Mouse (Mus musculus): ENCODE measurements around the gene Zfp12. TPM values are rescaled to one million over a fixed set of nuclear protein-coding genes. Genes with fewer than 3 reads are reported as not detected.

Zfp12 gene
- total RNA-seq, 2 experiments from 2014 or later = 22.8 to 25.1 TPM

Other genes with a start within 250 kb of the Zfp12 start
- gene Rnf216, start 122.2 kb upstream of the Zfp12 start, total RNA-seq (2021) = 10 to 100 TPM; 42.4 to 44.5 TPM
- under 1 TPM; 0.25 to 0.32 TPM for gene Olfr718-ps1, start 87.6 kb upstream of the Zfp12 start, total RNA-seq (2021)
- 10 to 100 TPM; 16.8 to 17.5 TPM for gene Rbak, start 54.4 kb upstream of the Zfp12 start, total RNA-seq (2021)
- gene Spdye4b, start 54.1 kb upstream of the Zfp12 start, total RNA-seq (2021) = not detected
- not detected for gene Spdye4a, start 8.3 kb upstream of the Zfp12 start, total RNA-seq (2021)
- gene Zfp316, start 34.9 kb downstream of the Zfp12 start, total RNA-seq (2021) = 10 to 100 TPM; 21.8 to 24.4 TPM
- 1 to 10 TPM; 9.4 to 9.9 TPM for gene Zfp853, start 58.5 kb downstream of the Zfp12 start, total RNA-seq (2021)
- 10 to 100 TPM; 22.5 to 22.8 TPM for gene E130309D02Rik, start 80.2 kb downstream of the Zfp12 start, total RNA-seq (2021)
- 10 to 100 TPM; 48.0 to 51.5 TPM for gene Zdhhc4, start 94.1 kb downstream of the Zfp12 start, total RNA-seq (2021)
- 1 to 10 TPM; 3.4 to 4.9 TPM for gene Grid2ip, start 122.2 kb downstream of the Zfp12 start, total RNA-seq (2021)
- 10 to 100 TPM; 48.8 to 53.8 TPM for gene Kdelr2, start 168.7 kb downstream of the Zfp12 start, total RNA-seq (2021)
- gene Daglb, start 229.4 kb downstream of the Zfp12 start, total RNA-seq (2021) = 10 to 100 TPM; 20.5 to 21.5 TPM